Mouse (Mus musculus) frontal cortex, adult (tissue): Measurements from ENCODE around the gene Cblc.

Experiments used
- ATAC-seq: cut with Nextera tagmentation; 2 replicates; pipeline ENCODE4 v1.9.2; 2017; ENCODE audit warnings: mild to moderate bottlenecking, moderate library complexity, mixed read lengths; ENCODE audit not compliant: low TSS enrichment

Gene Cblc

GRCm38 (mm10) chr7:19796697-19797588, at the start of gene Cblc:
Gene Cblc (minus strand): TSS chr7:19796809.
- peak; percentile 44; the same call in 1 of the 2 replicates for ATAC-seq

GRCm38 (mm10) chr7:19844521-19845171, 48.0 kb upstream of the Cblc start:
- ATAC-seq, result no peak

GRCm38 (mm10) chr7:19843561-19843960, 47.0 kb upstream of the Cblc start:
- ATAC-seq, result 0 out of 2 replicates have a peak, but pooled peaks have one; percentile 44

- no peak for ATAC-seq
These were observed 46.4 kb upstream of the Cblc start for GRCm38 (mm10) chr7:19842885-19843504.

GRCm38 (mm10) chr7:19841686-19842413, 45.2 kb upstream of the Cblc start:
- no peak for ATAC-seq

GRCm38 (mm10) chr7:19840936-19841335, 44.3 kb upstream of the Cblc start:
- ATAC-seq, result no peak

- no peak for ATAC-seq
These were observed 43.8 kb upstream of the Cblc start for GRCm38 (mm10) chr7:19840371-19840770.

- no peak for ATAC-seq
These were observed 40.2 kb upstream of the Cblc start for GRCm38 (mm10) chr7:19836843-19837242.

- ATAC-seq, result no peak
These were observed 37.4 kb upstream of the Cblc start for GRCm38 (mm10) chr7:19834055-19834454.

GRCm38 (mm10) chr7:19831837-19832236, 35.2 kb upstream of the Cblc start:
- ATAC-seq, result no peak

- peak; percentile 27; the same call in 1 of the 2 replicates for ATAC-seq
These were observed 34.1 kb upstream of the Cblc start for GRCm38 (mm10) chr7:19830682-19831156.

- no peak for ATAC-seq
These were observed 33.1 kb upstream of the Cblc start for GRCm38 (mm10) chr7:19829694-19830093.

GRCm38 (mm10) chr7:19826756-19827155, 30.1 kb upstream of the Cblc start:
- no peak for ATAC-seq

- ATAC-seq, result peak; percentile 47
These were observed 27.8 kb upstream of the Cblc start for GRCm38 (mm10) chr7:19824182-19824973.

GRCm38 (mm10) chr7:19823256-19824181, 26.9 kb upstream of the Cblc start:
- 0 out of 2 replicates have a peak, but pooled peaks have one; percentile 13 for ATAC-seq

GRCm38 (mm10) chr7:19822604-19823058, 26.0 kb upstream of the Cblc start, which contains the start of gene Bcl3:
Gene Bcl3 (minus strand): TSS chr7:19822770.
- ATAC-seq, result no peak

GRCm38 (mm10) chr7:19822193-19822592, 25.6 kb upstream of the Cblc start:
- no peak for ATAC-seq

GRCm38 (mm10) chr7:19821633-19822032, 25.0 kb upstream of the Cblc start:
- ATAC-seq, result no peak

- ATAC-seq, result no peak
These were observed 23.9 kb upstream of the Cblc start for GRCm38 (mm10) chr7:19820347-19821048.
